Comparison of ENCODE assay signal across 26 mouse cellular contexts in genomic region chr1:139292023-139292422, GRCm38 (mm10).
A peak's percentile ranks its signal among the peaks of the same experiment; 100 is the strongest.
DNase-seq lines count a peak whose midpoint lies in the region; ATAC-seq lines count a peak whose summit lies in the region.
"Had no signal": no experiment of that assay in that cellular context is flagged by ENCODE, and none has a peak within 500 bp of the region (broad histone marks: within the 10 kb centered on the region; RNA-seq: fewer than 3 reads in every experiment).

No protein-coding gene starts in this region.

- peak; percentile 12 for DNase-seq in hindbrain, embryonic 10.5 days (ENCODE audit: low spot score)
- no peak for DNase-seq in hindbrain, embryonic 11.5 days (ENCODE audit: low spot score)
- DNase-seq in kidney, postnatal 4 days: peak; percentile 15 to 21
- DNase-seq in kidney, adult 9 months: no peak
- peak; percentile 27 for DNase-seq in retina, postnatal 1 day
- DNase-seq in retina, embryonic 14.5 days (ENCODE audit: low spot score): no peak
- no peak for DNase-seq in layer of hippocampus, adult 18-20 months (ENCODE audit: low spot score in 2 of 2)
- DNase-seq: cerebellum, adult 11-12 months; cerebellum, adult 9-11 months; forebrain, postnatal 0 days; heart, adult 2 months; heart, postnatal 4 days; kidney, adult 18-20 months; liver; lung, adult 2 months; lung, postnatal 10 days; thymus, adult 2 months; thymus, postnatal 36 days had no signal

- H3K9ac ChIP-seq in hindbrain, embryonic 11.5 days (ENCODE audit: low read depth, low read length): no peak overlapping the region
- H3K9ac ChIP-seq: embryonic facial prominence, embryonic 13.5 days; forebrain, postnatal 0 days; heart, embryonic 12.5 days; hindbrain, embryonic 15.5 days; liver, embryonic 14.5 days had no signal

- WGBS in hindbrain, embryonic 10.5 days: 48% methylated on average over 4 of the region's 4 CpGs
- 53% methylated on average over 4 of the region's 4 CpGs for WGBS in hindbrain, embryonic 11.5 days

- H3K27ac ChIP-seq in hindbrain, embryonic 10.5 days: peak overlapping the region; percentile 29; the same call in 1 of the 2 replicates
- H3K27ac ChIP-seq in hindbrain, embryonic 11.5 days (ENCODE audit: low read depth, low read length): no peak overlapping the region
- H3K27ac ChIP-seq: embryonic facial prominence, embryonic 13.5 days; forebrain, embryonic 10.5 days; heart, adult 2 months; hindbrain, embryonic 15.5 days; liver, embryonic 14.5 days; macrophage had no signal

- peaks cover 11% of the 10 kb centered on the region for H3K4me1 ChIP-seq in hindbrain, embryonic 10.5 days (replicated peaks)
- H3K4me1 ChIP-seq in hindbrain, embryonic 11.5 days (replicated peaks; ENCODE audit: control insufficient read depth, insufficient read depth, low read length): no peaks in the 10 kb centered on the region
- H3K4me1 ChIP-seq: embryonic facial prominence, embryonic 13.5 days; heart, embryonic 12.5 days; hindbrain, embryonic 15.5 days had no signal

- H3K4me3 ChIP-seq in hindbrain, embryonic 10.5 days: no peak overlapping the region
- no peak overlapping the region for H3K4me3 ChIP-seq in hindbrain, embryonic 11.5 days (ENCODE audit: low read depth, low read length)
- H3K4me3 ChIP-seq: embryonic facial prominence, embryonic 13.5 days; forebrain, embryonic 10.5 days; heart, adult 2 months; heart, embryonic 12.5 days; hindbrain, embryonic 15.5 days had no signal

- no peaks in the 10 kb centered on the region for H3K36me3 ChIP-seq in hindbrain, embryonic 10.5 days
- H3K36me3 ChIP-seq in hindbrain, embryonic 11.5 days (ENCODE audit: control insufficient read depth, insufficient read depth, low read length): no peaks in the 10 kb centered on the region
- H3K36me3 ChIP-seq: embryonic facial prominence, embryonic 13.5 days; forebrain, embryonic 10.5 days; heart, embryonic 12.5 days; hindbrain, embryonic 15.5 days had no signal

- ATAC-seq in hindbrain, embryonic 11.5 days (ENCODE audit: low FRiP score): no peak
- ATAC-seq: CD4-positive, CD25-positive, alpha-beta regulatory T cell, adult 4 months; forebrain, postnatal 0 days; inflammation-experienced regulatory T-cells, adult 6 months had no signal

- 0 out of 2 replicates have a peak, but pooled peaks cover 2% of the 10 kb centered on the region for H3K9me3 ChIP-seq in hindbrain, embryonic 10.5 days
- H3K9me3 ChIP-seq in hindbrain, embryonic 11.5 days (ENCODE audit: control insufficient read depth, low read length): no peaks in the 10 kb centered on the region
- H3K9me3 ChIP-seq: embryonic facial prominence, embryonic 13.5 days; forebrain, embryonic 10.5 days; heart, embryonic 12.5 days; hindbrain, embryonic 15.5 days had no signal

- no peaks in the 10 kb centered on the region for H3K27me3 ChIP-seq in hindbrain, embryonic 10.5 days (ENCODE audit: insufficient read depth, poor library complexity, severe bottlenecking)
- no peaks in the 10 kb centered on the region for H3K27me3 ChIP-seq in hindbrain, embryonic 11.5 days (ENCODE audit: control insufficient read depth, insufficient read depth, low read length)
- H3K27me3 ChIP-seq: embryonic facial prominence, embryonic 13.5 days; heart, embryonic 12.5 days; hindbrain, embryonic 15.5 days had no signal

- no peak overlapping the region for H3K4me2 ChIP-seq in hindbrain, embryonic 11.5 days (replicated peaks; ENCODE audit: low read depth, low read length)
- H3K4me2 ChIP-seq: embryonic facial prominence, embryonic 13.5 days; heart, embryonic 12.5 days; hindbrain, embryonic 15.5 days had no signal

Comparison
In these comparisons a context has a peak if more than half of its experiments do, and no peak if none do; other contexts are left out.
1. DNase-seq: peak in hindbrain, embryonic 10.5 days (single experiment), kidney, postnatal 4 days (2 of 2) and retina, postnatal 1 day (single experiment); none in hindbrain, embryonic 11.5 days (single experiment), kidney, adult 9 months (single experiment), retina, embryonic 14.5 days (single experiment) and layer of hippocampus, adult 18-20 months (0 of 2).